In genomic region chr11:11742626-11743025, GRCm38 (mm10) we compare ENCODE assay signal across 9 mouse cellular contexts. TPM values are rescaled to one million over a fixed set of nuclear protein-coding genes. Genes with fewer than 3 reads are reported as not detected.
DNase-seq lines count a peak whose midpoint lies in the region; ATAC-seq and TF ChIP-seq lines count a peak whose summit lies in the region.
"Had no signal": no experiment of that assay in that cellular context is flagged by ENCODE, and none has a peak within 500 bp of the region (broad histone marks: within the 10 kb centered on the region; RNA-seq: fewer than 3 reads in every experiment).

No protein-coding gene starts in this region.

- intact Hi-C loops in heart, postnatal 25 days (cut with DNase I) = loop anchor here (5.0 kb wide), 1 partner anchor 185 kb away; no protein-coding TSS in a partner anchor

- no peak overlapping the region for H3K4me2 ChIP-seq in hindbrain, postnatal 0 days (ENCODE audit: low read depth, low read length)
- H3K4me2 ChIP-seq: limb, embryonic 15.5 days had no signal

- WGBS in heart, embryonic 10.5 days = 16% methylated on average over 2 of the region's 2 CpGs
- WGBS in hindbrain, postnatal 0 days = 36% methylated on average over 2 of the region's 2 CpGs

- H3K9me3 ChIP-seq in heart, embryonic 10.5 days = no peaks in the 10 kb centered on the region
- no peaks in the 10 kb centered on the region for H3K9me3 ChIP-seq in hindbrain, postnatal 0 days (ENCODE audit: low read length)
- H3K9me3 ChIP-seq: limb, embryonic 15.5 days had no signal

- no peak overlapping the region for H3K27ac ChIP-seq in heart, embryonic 10.5 days
- H3K27ac ChIP-seq in hindbrain, postnatal 0 days = no peak overlapping the region
- H3K27ac ChIP-seq: limb, embryonic 15.5 days had no signal

- no peaks in the 10 kb centered on the region for H3K27me3 ChIP-seq in heart, embryonic 10.5 days (ENCODE audit: insufficient read depth, poor library complexity, severe bottlenecking)
- H3K27me3 ChIP-seq in hindbrain, postnatal 0 days (ENCODE audit: insufficient read depth, low read length) = no peaks in the 10 kb centered on the region
- H3K27me3 ChIP-seq: limb, embryonic 15.5 days had no signal

- DNase-seq in heart, embryonic 10.5 days (ENCODE audit: low spot score) = peak; percentile 82
- DNase-seq in heart, postnatal 25 days (ENCODE audit: low spot score) = no peak
- peak; percentile 81 for DNase-seq in A20 (ENCODE audit: low read depth, low spot score)
- DNase-seq in hindbrain, postnatal 0 days (ENCODE audit: low spot score) = peak; percentile 36
- DNase-seq in thymus, postnatal 36 days = peak; percentile 76
- no peak for DNase-seq in yolk sac, embryonic 10.5 days (ENCODE audit: low spot score)

- peak; percentile 56 for TF ChIP-seq CTCF in hindbrain, postnatal 0 days (IDR thresholded peaks at IDR 0.05; ENCODE audit: low read depth)

- no peak overlapping the region for H3K9ac ChIP-seq in hindbrain, postnatal 0 days (replicated peaks; ENCODE audit: low read length)
- H3K9ac ChIP-seq: limb, embryonic 15.5 days had no signal

- H3K36me3 ChIP-seq in heart, embryonic 10.5 days = no peaks in the 10 kb centered on the region
- no peaks in the 10 kb centered on the region for H3K36me3 ChIP-seq in hindbrain, postnatal 0 days (ENCODE audit: insufficient read depth, low read length)
- H3K36me3 ChIP-seq: limb, embryonic 15.5 days had no signal

- no peaks in the 10 kb centered on the region for H3K4me1 ChIP-seq in heart, embryonic 10.5 days
- no peaks in the 10 kb centered on the region for H3K4me1 ChIP-seq in hindbrain, postnatal 0 days (ENCODE audit: insufficient read depth, low read length)
- H3K4me1 ChIP-seq: limb, embryonic 15.5 days had no signal

- no peak overlapping the region for H3K4me3 ChIP-seq in heart, embryonic 10.5 days
- no peak overlapping the region for H3K4me3 ChIP-seq in hindbrain, postnatal 0 days (ENCODE audit: low read length)
- H3K4me3 ChIP-seq: limb, embryonic 15.5 days had no signal

- peak; percentile 50 for ATAC-seq in activated CD4-positive, CD25-positive, alpha-beta regulatory T cell, adult 4 months
- ATAC-seq in hindbrain, postnatal 0 days = no peak
- peak; percentile 87 for ATAC-seq in megakaryocyte progenitor cell, adult 5-6 weeks (replicated peaks; ENCODE audit: poor library complexity)

RNA-seq across cellular contexts. Expression of gene Ikzf1, which starts 57.8 kb away (rescaled TPM):
- 7.2 and 7.4 TPM in 2 replicates for polyA plus RNA-seq in heart, embryonic 10.5 days (2016; fragmentation: Nextera tagmentation; extraction: Ambion mirVana)
- total RNA-seq in heart, postnatal 25 days (2021) = 1 to 10 TPM; 1.8 to 2.2 TPM
- polyA plus RNA-seq in activated CD4-positive, CD25-positive, alpha-beta regulatory T cell, adult 4 months (2017; shearing (Covaris generic)) = 100 to 1,000 TPM; 133 to 140 TPM
- 4.0 and 4.6 TPM in 2 replicates for total RNA-seq in hindbrain, postnatal 0 days (2014; rRNA removed)
- polyA plus RNA-seq in hindbrain, postnatal 0 days (2015; fragmentation: Nextera tagmentation; extraction: Ambion mirVana) = 0.78 and 0.91 TPM in 2 replicates
- total RNA-seq in megakaryocyte progenitor cell, adult 5-6 weeks (2015) = 155 and 160 TPM in 2 replicates
- total RNA-seq in megakaryocyte progenitor cell, adult 5-6 weeks (2017) = 58.3 and 84.0 TPM in 2 replicates

Comparison
In these comparisons a context has a peak if more than half of its experiments do, and no peak if none do; other contexts are left out.
1. DNase-seq: peak in heart, embryonic 10.5 days (single experiment), A20 (single experiment), hindbrain, postnatal 0 days (single experiment) and thymus, postnatal 36 days (2 of 2); none in heart, postnatal 25 days (single experiment) and yolk sac, embryonic 10.5 days (single experiment).
2. RNA of gene Ikzf1, which starts 57.8 kb away (total RNA-seq): 58.3 to 160 TPM in megakaryocyte progenitor cell, adult 5-6 weeks; 4.0 to 4.6 TPM in hindbrain, postnatal 0 days and 1.8 to 2.2 TPM in heart, postnatal 25 days; every median in the first group is over 10 times any median in the second.